Mouse (Mus musculus) neural tube, embryonic 10.5 days (tissue): ENCODE data around the gene Sbds.
A peak's percentile ranks its signal among the peaks of the same experiment; 100 is the strongest.
"Not testable (repeated sequence)": the region's sequence is repeated elsewhere in the genome, so short reads cannot be mapped to it uniquely, and the experiment has no call there.

Experiments used
- DNase-seq: peaks from one replicate; pipeline ENCODE4 v3.0.0-alpha.2; 2017; ENCODE audit warnings: low spot score; ENCODE audit errors: extremely low spot score

Gene Sbds

GRCm38 (mm10) chr5:130256678-130257271 is 1.4 kb upstream of the Sbds start:
- peak; percentile 88 for DNase-seq

GRCm38 (mm10) chr5:130255799-130256525 is 632 bp upstream of the Sbds start:
- DNase-seq, result not testable (repeated sequence)

GRCm38 (mm10) chr5:130254164-130255016 is 940 bp downstream of the Sbds start:
- peak; percentile 23 for DNase-seq

- no peak for DNase-seq
These were observed 7.5 kb downstream of the Sbds start for GRCm38 (mm10) chr5:130247823-130248222.

GRCm38 (mm10) chr5:130241426-130241825 is 13.9 kb downstream of the Sbds start:
- no peak for DNase-seq

GRCm38 (mm10) chr5:130239856-130240255 is 15.5 kb downstream of the Sbds start:
- no peak for DNase-seq

- DNase-seq, result no peak
These were observed 16.1 kb downstream of the Sbds start for GRCm38 (mm10) chr5:130239236-130239635.

GRCm38 (mm10) chr5:130236302-130236701 is 19.0 kb downstream of the Sbds start:
- DNase-seq, result no peak

- no peak for DNase-seq
These were observed 27.2 kb downstream of the Sbds start for GRCm38 (mm10) chr5:130228120-130228519.

- no peak for DNase-seq
These were observed 28.5 kb downstream of the Sbds start for GRCm38 (mm10) chr5:130226790-130227189.

- DNase-seq, result peak; percentile 94
These were observed 33.0 kb downstream of the Sbds start for GRCm38 (mm10) chr5:130222146-130223004.

GRCm38 (mm10) chr5:130221760-130222145 is 33.6 kb downstream of the Sbds start:
- no peak for DNase-seq

GRCm38 (mm10) chr5:130221316-130221715 is 34.0 kb downstream of the Sbds start:
- DNase-seq, result no peak

- DNase-seq, result no peak
These were observed 37.0 kb downstream of the Sbds start for GRCm38 (mm10) chr5:130218336-130218735.

GRCm38 (mm10) chr5:130217406-130217805 is 37.9 kb downstream of the Sbds start:
- DNase-seq, result no peak

GRCm38 (mm10) chr5:130216781-130217180 is 38.5 kb downstream of the Sbds start, which contains the start of gene Tmem248:
Tmem248 (plus strand) TSS chr5:130217081.
- DNase-seq, result no peak

GRCm38 (mm10) chr5:130212956-130213355 is 42.4 kb downstream of the Sbds start:
- DNase-seq, result no peak

- no peak for DNase-seq
These were observed 48.0 kb downstream of the Sbds start for GRCm38 (mm10) chr5:130207299-130207698.

GRCm38 (mm10) chr5:130205441-130206023 is 49.8 kb downstream of the Sbds start:
- DNase-seq, result no peak

- DNase-seq, result no peak
These were observed 50.8 kb downstream of the Sbds start for GRCm38 (mm10) chr5:130204560-130204959.

- DNase-seq, result no peak
These were observed 51.4 kb downstream of the Sbds start for GRCm38 (mm10) chr5:130203948-130204347.
